Mouse (Mus musculus) heart, embryonic 12.5 days (tissue): ENCODE data around the gene Acsl4. TPM values are rescaled to one million over a fixed set of nuclear protein-coding genes. Genes with fewer than 3 reads are reported as not detected.

Experiments used
- ATAC-seq: fragments of 200-750 bp; cut with Nextera tagmentation; 2 replicates; pipeline ENCODE4 v1.8.0; 2017; ENCODE audit warnings: moderate TSS enrichment, moderate library complexity; ENCODE audit not compliant: insufficient number of reproducible peaks, low FRiP score
- H3K27ac ChIP-seq: fragments of 300-500 bp; sonication (generic); 2 replicates; pipeline ENCODE4 v1.5.1; 2016; ENCODE audit warnings: mild to moderate bottlenecking, moderate library complexity; ENCODE audit not compliant: poor library complexity, severe bottlenecking
- H3K27me3 ChIP-seq: fragments of 300-500 bp; sonication (generic); replicated peaks from 2 replicates; pipeline ENCODE4 v1.6.1; 2016; ENCODE audit warnings: mild to moderate bottlenecking, moderate library complexity
- H3K36me3 ChIP-seq: fragments of 300-500 bp; sonication (generic); 2 replicates; pipeline ENCODE4 v1.6.1; 2016; ENCODE audit warnings: mild to moderate bottlenecking, moderate library complexity
- H3K4me1 ChIP-seq: fragments of 300-500 bp; sonication (generic); replicated peaks from 2 replicates; pipeline ENCODE4 v1.6.1; 2016; ENCODE audit warnings: mild to moderate bottlenecking
- H3K4me2 ChIP-seq: fragments of 300-500 bp; sonication (generic); 2 replicates; pipeline ENCODE4 v1.6.1; 2016; ENCODE audit warnings: mild to moderate bottlenecking, moderate library complexity
- H3K4me3 ChIP-seq: fragments of 300-500 bp; sonication (generic); 2 replicates; pipeline ENCODE4 v1.5.1; 2016; ENCODE audit warnings: mild to moderate bottlenecking
- H3K9ac ChIP-seq: fragments of 300-500 bp; sonication (generic); 2 replicates; pipeline ENCODE4 v1.6.1; 2016; ENCODE audit warnings: mild to moderate bottlenecking, moderate library complexity
- H3K9me3 ChIP-seq: fragments of 300-500 bp; sonication (generic); replicated peaks from 2 replicates; pipeline ENCODE4 v1.6.1; 2016; ENCODE audit warnings: mild to moderate bottlenecking, moderate library complexity
- WGBS: fragments of 180-500 bp; shearing (Covaris S2); methylation state at CpG from one replicate; pipeline ENCODE4 v1.1.7; 2016; 5-methylcytosine and 5-hydroxymethylcytosine counted together
- polyA plus RNA-seq: library from polyadenylated mRNA; unstranded; fragments of >200 nt; fragmentation: Nextera tagmentation; extraction: Ambion mirVana; gene quantifications from 2 replicates; pipeline ENCODE4 v1.2.1, GENCODE M21; 2016

The Acsl4 gene
- polyA plus RNA-seq, 1 experiment from 2014 or later: 22.5 TPM

- H3K4me1 ChIP-seq: no peaks in the 10 kb centered on the region
- no peak overlapping the region for H3K4me2 ChIP-seq
- H3K4me3 ChIP-seq: no peak overlapping the region
- ATAC-seq: no peak
- H3K9ac ChIP-seq: no peak overlapping the region
- H3K9me3 ChIP-seq: no peaks in the 10 kb centered on the region
- no peaks in the 10 kb centered on the region for H3K36me3 ChIP-seq
- no peak overlapping the region for H3K27ac ChIP-seq
- H3K27me3 ChIP-seq: peaks cover 7% of the 10 kb centered on the region
- WGBS: 75% methylated on average over 6 of the region's 6 CpGs
Measured at GRCm38 (mm10) chrX:142388141-142388540, 2.2 kb downstream of the Acsl4 start.

GRCm38 (mm10) chrX:142387634-142388033, 2.7 kb downstream of the Acsl4 start:
- Histone ChIP-seq H3K9me3 (no peaks in the 10 kb centered on the region), H3K4me2 (no peak overlapping the region), H3K4me3 (no peak overlapping the region), H3K27ac (no peak overlapping the region), H3K9ac (no peak overlapping the region), H3K27me3 (peaks cover 7% of the 10 kb centered on the region), H3K36me3 (no peaks in the 10 kb centered on the region), H3K4me1 (no peaks in the 10 kb centered on the region)
- WGBS: 85% methylated on average over 1 of the region's 1 CpGs
- no peak for ATAC-seq

- no peaks in the 10 kb centered on the region for H3K4me1 ChIP-seq
- H3K27me3 ChIP-seq: no peaks in the 10 kb centered on the region
- no peaks in the 10 kb centered on the region for H3K9me3 ChIP-seq
- no peak overlapping the region for H3K4me3 ChIP-seq
- 74% methylated on average over 3 of the region's 3 CpGs for WGBS
- H3K36me3 ChIP-seq: no peaks in the 10 kb centered on the region
- H3K4me2 ChIP-seq: no peak overlapping the region
- ATAC-seq: no peak
- no peak overlapping the region for H3K9ac ChIP-seq
- H3K27ac ChIP-seq: no peak overlapping the region
Measured at GRCm38 (mm10) chrX:142384918-142385317, 5.4 kb downstream of the Acsl4 start.

- Histone ChIP-seq H3K27ac (no peak overlapping the region), H3K9me3 (no peaks in the 10 kb centered on the region), H3K36me3 (no peaks in the 10 kb centered on the region), H3K4me1 (no peaks in the 10 kb centered on the region), H3K27me3 (no peaks in the 10 kb centered on the region), H3K9ac (no peak overlapping the region), H3K4me3 (no peak overlapping the region), H3K4me2 (no peak overlapping the region)
- WGBS: 63% methylated on average over 6 of the region's 6 CpGs
- ATAC-seq: no peak
Measured at GRCm38 (mm10) chrX:142379894-142380293, 10.4 kb downstream of the Acsl4 start.

GRCm38 (mm10) chrX:142378048-142378447, 12.3 kb downstream of the Acsl4 start:
- Histone ChIP-seq H3K4me1 (no peaks in the 10 kb centered on the region), H3K27me3 (no peaks in the 10 kb centered on the region), H3K4me3 (no peak overlapping the region), H3K9me3 (no peaks in the 10 kb centered on the region), H3K4me2 (no peak overlapping the region), H3K36me3 (no peaks in the 10 kb centered on the region), H3K9ac (no peak overlapping the region), H3K27ac (no peak overlapping the region)
- ATAC-seq: no peak
- WGBS: 84% methylated on average over 6 of the region's 6 CpGs

- ATAC-seq: no peak
- H3K36me3 ChIP-seq: no peaks in the 10 kb centered on the region
- no peaks in the 10 kb centered on the region for H3K27me3 ChIP-seq
- H3K27ac ChIP-seq: no peak overlapping the region
- H3K4me1 ChIP-seq: no peaks in the 10 kb centered on the region
- H3K4me2 ChIP-seq: no peak overlapping the region
- no peak overlapping the region for H3K9ac ChIP-seq
- no peak overlapping the region for H3K4me3 ChIP-seq
- 60% methylated on average over 3 of the region's 3 CpGs for WGBS
- H3K9me3 ChIP-seq: no peaks in the 10 kb centered on the region
Measured at GRCm38 (mm10) chrX:142377358-142377757, 13.0 kb downstream of the Acsl4 start.

GRCm38 (mm10) chrX:142376747-142377146, 13.6 kb downstream of the Acsl4 start:
- H3K36me3 ChIP-seq: no peaks in the 10 kb centered on the region
- no peaks in the 10 kb centered on the region for H3K4me1 ChIP-seq
- WGBS: 71% methylated on average over 3 of the region's 3 CpGs
- no peak for ATAC-seq
- no peaks in the 10 kb centered on the region for H3K27me3 ChIP-seq
- no peaks in the 10 kb centered on the region for H3K9me3 ChIP-seq
- no peak overlapping the region for H3K9ac ChIP-seq
- H3K27ac ChIP-seq: no peak overlapping the region
- no peak overlapping the region for H3K4me3 ChIP-seq
- H3K4me2 ChIP-seq: no peak overlapping the region

- Histone ChIP-seq H3K4me2 (no peak overlapping the region), H3K9ac (no peak overlapping the region), H3K27me3 (no peaks in the 10 kb centered on the region), H3K9me3 (no peaks in the 10 kb centered on the region), H3K4me3 (no peak overlapping the region), H3K4me1 (no peaks in the 10 kb centered on the region), H3K27ac (no peak overlapping the region), H3K36me3 (no peaks in the 10 kb centered on the region)
- no peak for ATAC-seq
- WGBS: 87% methylated on average over 4 of the region's 4 CpGs
Measured at GRCm38 (mm10) chrX:142375519-142375918, 14.8 kb downstream of the Acsl4 start.

GRCm38 (mm10) chrX:142372393-142372792, 17.9 kb downstream of the Acsl4 start:
- H3K36me3 ChIP-seq: no peaks in the 10 kb centered on the region
- no peak for ATAC-seq
- no peaks in the 10 kb centered on the region for H3K27me3 ChIP-seq
- no peak overlapping the region for H3K4me2 ChIP-seq
- H3K9me3 ChIP-seq: no peaks in the 10 kb centered on the region
- H3K4me1 ChIP-seq: no peaks in the 10 kb centered on the region
- H3K27ac ChIP-seq: no peak overlapping the region
- H3K4me3 ChIP-seq: no peak overlapping the region
- no peak overlapping the region for H3K9ac ChIP-seq
- WGBS: 9% methylated on average over 3 of the region's 3 CpGs

GRCm38 (mm10) chrX:142369935-142370334, 20.4 kb downstream of the Acsl4 start:
- 48% methylated on average over 7 of the region's 7 CpGs for WGBS
- Histone ChIP-seq H3K4me3 (no peak overlapping the region), H3K9ac (no peak overlapping the region), H3K4me1 (no peaks in the 10 kb centered on the region), H3K9me3 (no peaks in the 10 kb centered on the region), H3K36me3 (no peaks in the 10 kb centered on the region), H3K27me3 (no peaks in the 10 kb centered on the region), H3K27ac (no peak overlapping the region), H3K4me2 (no peak overlapping the region)
- no peak for ATAC-seq

GRCm38 (mm10) chrX:142363882-142364281, 26.5 kb downstream of the Acsl4 start:
- no peak overlapping the region for H3K27ac ChIP-seq
- H3K9ac ChIP-seq: no peak overlapping the region
- WGBS: 81% methylated on average over 1 of the region's 1 CpGs
- no peaks in the 10 kb centered on the region for H3K36me3 ChIP-seq
- no peak overlapping the region for H3K4me2 ChIP-seq
- H3K4me1 ChIP-seq: no peaks in the 10 kb centered on the region
- no peak overlapping the region for H3K4me3 ChIP-seq
- H3K9me3 ChIP-seq: no peaks in the 10 kb centered on the region
- no peak for ATAC-seq
- H3K27me3 ChIP-seq: no peaks in the 10 kb centered on the region

GRCm38 (mm10) chrX:142359031-142359430, 31.3 kb downstream of the Acsl4 start:
- Histone ChIP-seq H3K9ac (no peak overlapping the region), H3K4me1 (no peaks in the 10 kb centered on the region), H3K4me2 (no peak overlapping the region), H3K4me3 (no peak overlapping the region), H3K9me3 (no peaks in the 10 kb centered on the region), H3K36me3 (no peaks in the 10 kb centered on the region), H3K27ac (no peak overlapping the region), H3K27me3 (no peaks in the 10 kb centered on the region)
- ATAC-seq: no peak
- WGBS: 55% methylated on average over 7 of the region's 7 CpGs
